Mouse (Mus musculus) hindbrain, postnatal 0 days (tissue): Measurements from ENCODE around the gene 2200002J24Rik. TPM values are rescaled to one million over a fixed set of nuclear protein-coding genes. Genes with fewer than 3 reads are reported as not detected.

Source experiments
- ATAC-seq: fragments of 200-750 bp; cut with Nextera tagmentation; 2 replicates; pipeline ENCODE4 v1.8.0; 2017; ENCODE audit warnings: mild to moderate bottlenecking, moderate TSS enrichment, moderate library complexity
- DNase-seq: peaks from one replicate; pipeline ENCODE4 v3.0.0-alpha.2; 2015; ENCODE audit warnings: low spot score
- H3K27ac ChIP-seq: fragments of 300-500 bp; sonication (generic); 2 replicates; pipeline ENCODE4 v1.5.1; 2014; ENCODE audit warnings: mild to moderate bottlenecking
- H3K27me3 ChIP-seq: fragments of 300-500 bp; sonication (generic); 2 replicates; pipeline ENCODE4 v1.6.1; 2014; ENCODE audit warnings: low read length, mixed read lengths; ENCODE audit not compliant: insufficient read depth
- H3K36me3 ChIP-seq: fragments of 300-500 bp; sonication (generic); 2 replicates; pipeline ENCODE4 v1.6.1; 2014; ENCODE audit warnings: low read length, mixed read lengths; ENCODE audit not compliant: insufficient read depth
- H3K4me1 ChIP-seq: fragments of 300-500 bp; sonication (generic); 2 replicates; pipeline ENCODE4 v1.6.1; 2014; ENCODE audit warnings: antibody characterized with exemption, low read length, mixed read lengths; ENCODE audit not compliant: insufficient read depth
- H3K4me2 ChIP-seq: fragments of 300-500 bp; sonication (generic); 2 replicates; pipeline ENCODE4 v1.6.1; 2014; ENCODE audit warnings: low read depth, mild to moderate bottlenecking, low read length, moderate library complexity, mixed read lengths
- H3K4me3 ChIP-seq: fragments of 300-500 bp; sonication (generic); 2 replicates; pipeline ENCODE4 v1.5.1; 2014; ENCODE audit warnings: low read length
- H3K9ac ChIP-seq: fragments of 300-500 bp; sonication (generic); replicated peaks from 2 replicates; pipeline ENCODE4 v1.6.1; 2014; ENCODE audit warnings: mild to moderate bottlenecking, low read length, moderate library complexity, mixed read lengths
- H3K9me3 ChIP-seq: fragments of 300-500 bp; sonication (generic); 2 replicates; pipeline ENCODE4 v1.6.1; 2016; ENCODE audit warnings: low read length, mixed read lengths
- CTCF ChIP-seq: IDR thresholded peaks from 2 replicates; pipeline ENCODE4 v1.5.1; 2016; ENCODE audit warnings: antibody characterized with exemption, control low read depth, low read depth
- WGBS: fragments of 180-500 bp; shearing (Covaris S2); extraction: QIAGEN DNeasy Blood & Tissue Kit; methylation state at CpG from one replicate; pipeline ENCODE4 v1.1.7; 2014; 5-methylcytosine and 5-hydroxymethylcytosine counted together
- polyA plus RNA-seq: library from polyadenylated mRNA; unstranded; fragments of >200 nt; fragmentation: Nextera tagmentation; extraction: Ambion mirVana; gene quantifications from 2 replicates; pipeline ENCODE4 v1.2.1, GENCODE M21; 2015
- total RNA-seq: library from RNA; depleted of rRNA; stranded (reverse); fragments of >200 nt; gene quantifications from 2 replicates; pipeline ENCODE4 v1.2.3, GENCODE M21; 2014

2200002J24Rik gene
- total and polyA plus RNA-seq, 2 experiments from 2014 or later, result 0.55 TPM; not detected in 1

DNA sequence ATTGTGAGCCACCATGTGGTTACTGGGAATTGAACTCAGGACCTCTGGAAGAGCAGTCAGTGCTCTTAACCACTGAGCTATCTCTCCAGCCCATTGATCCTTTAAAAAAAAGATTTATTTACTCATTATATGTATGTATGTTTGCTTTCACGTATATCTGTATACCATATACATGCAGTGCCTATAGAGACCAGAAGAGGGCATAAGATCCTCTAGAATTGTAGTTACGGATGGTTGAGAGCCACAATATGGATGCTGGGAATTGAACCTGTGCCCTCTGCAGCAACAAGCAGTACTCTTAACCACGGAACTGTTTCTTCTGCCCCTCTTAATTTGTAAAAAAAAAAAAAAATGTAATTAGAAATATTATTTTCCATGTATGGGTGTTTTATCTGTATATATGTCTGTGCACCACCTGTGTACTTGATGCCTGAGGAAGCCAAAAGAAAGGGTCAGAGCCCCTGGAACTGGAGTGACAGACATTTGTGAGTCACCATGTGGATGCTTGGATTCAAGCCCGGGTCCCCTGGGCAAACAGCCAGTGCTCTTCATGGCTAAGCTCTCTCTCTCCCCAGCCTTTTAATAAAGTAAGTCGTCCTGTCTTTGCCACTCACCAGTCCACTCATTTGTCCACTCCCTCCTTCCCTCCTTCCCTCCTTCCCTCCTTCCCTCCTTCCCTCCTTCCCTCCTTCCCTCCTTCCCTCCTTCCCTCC, 20.3 kb upstream of the 2200002J24Rik start:
- Histone ChIP-seq H3K36me3 (no peaks in the 10 kb centered on the region), H3K9ac (no peak overlapping the region), H3K27ac (no peak overlapping the region), H3K4me1 (no peaks in the 10 kb centered on the region), H3K4me2 (no peak overlapping the region), H3K9me3 (no peaks in the 10 kb centered on the region), H3K4me3 (no peak overlapping the region), H3K27me3 (no peaks in the 10 kb centered on the region)
- WGBS, result 51% methylated on average over 5 of the region's 5 CpGs
- peak; percentile 6; the same call in 1 of the 2 replicates for TF ChIP-seq CTCF
- no peak for ATAC-seq
- peak; percentile 65 for DNase-seq

DNA sequence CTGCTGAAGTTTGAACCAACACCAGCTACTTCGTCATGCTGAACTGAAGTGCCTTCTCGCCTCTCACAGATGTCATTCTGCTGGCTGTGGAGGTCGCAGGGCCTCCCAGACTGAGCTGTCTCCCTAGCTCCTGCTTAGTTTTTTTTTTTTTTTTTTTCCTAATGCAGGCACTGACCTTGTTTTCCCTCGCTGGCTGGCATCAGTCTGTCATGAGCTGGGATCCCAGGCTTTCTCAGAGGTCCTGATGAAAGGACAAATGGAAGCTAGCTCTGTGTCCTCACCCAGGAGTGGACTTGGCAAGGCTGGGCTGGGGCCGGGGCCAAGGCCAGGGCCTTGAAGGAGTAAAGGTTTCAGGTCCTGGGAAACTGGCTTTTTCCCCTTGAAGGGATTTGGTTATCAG, 16.8 kb upstream of the 2200002J24Rik start:
- DNase-seq (no peak), ATAC-seq (no peak)
- no peak overlapping the region for H3K9ac ChIP-seq
- no peak for TF ChIP-seq CTCF
- no peaks in the 10 kb centered on the region for H3K27me3 ChIP-seq
- H3K4me1 ChIP-seq, result no peaks in the 10 kb centered on the region
- H3K4me3 ChIP-seq, result no peak overlapping the region
- WGBS, result 60% methylated on average over 5 of the region's 5 CpGs
- no peaks in the 10 kb centered on the region for H3K9me3 ChIP-seq
- no peak overlapping the region for H3K4me2 ChIP-seq
- no peak overlapping the region for H3K27ac ChIP-seq
- no peaks in the 10 kb centered on the region for H3K36me3 ChIP-seq

DNA sequence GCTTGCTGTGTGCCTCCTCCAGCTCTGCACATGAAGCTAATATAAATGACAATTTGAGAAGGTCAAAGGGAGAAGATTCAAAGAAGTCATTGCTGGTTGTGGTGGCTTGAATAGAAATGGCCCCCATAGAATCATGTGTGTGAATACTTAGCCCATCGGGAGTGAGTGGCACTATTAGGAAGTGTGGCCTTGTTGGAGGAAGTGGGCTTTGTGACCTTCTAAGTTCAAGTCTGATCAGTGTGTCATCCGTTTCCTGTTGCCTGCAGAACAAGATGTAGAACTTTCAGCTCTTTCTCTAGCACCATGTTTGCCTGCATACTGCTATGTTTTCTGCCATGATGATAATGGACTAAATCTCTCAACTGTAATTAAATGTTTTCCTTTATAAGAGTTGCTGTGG, 15.3 kb upstream of the 2200002J24Rik start:
- H3K4me2 ChIP-seq, result no peak overlapping the region
- no peak overlapping the region for H3K4me3 ChIP-seq
- H3K9me3 ChIP-seq, result no peaks in the 10 kb centered on the region
- 81% methylated on average over 2 of the region's 2 CpGs for WGBS
- H3K27me3 ChIP-seq, result no peaks in the 10 kb centered on the region
- H3K36me3 ChIP-seq, result no peaks in the 10 kb centered on the region
- no peak for ATAC-seq
- H3K4me1 ChIP-seq, result no peaks in the 10 kb centered on the region
- H3K27ac ChIP-seq, result no peak overlapping the region
- no peak overlapping the region for H3K9ac ChIP-seq
- no peak for DNase-seq
- TF ChIP-seq CTCF, result no peak

DNA sequence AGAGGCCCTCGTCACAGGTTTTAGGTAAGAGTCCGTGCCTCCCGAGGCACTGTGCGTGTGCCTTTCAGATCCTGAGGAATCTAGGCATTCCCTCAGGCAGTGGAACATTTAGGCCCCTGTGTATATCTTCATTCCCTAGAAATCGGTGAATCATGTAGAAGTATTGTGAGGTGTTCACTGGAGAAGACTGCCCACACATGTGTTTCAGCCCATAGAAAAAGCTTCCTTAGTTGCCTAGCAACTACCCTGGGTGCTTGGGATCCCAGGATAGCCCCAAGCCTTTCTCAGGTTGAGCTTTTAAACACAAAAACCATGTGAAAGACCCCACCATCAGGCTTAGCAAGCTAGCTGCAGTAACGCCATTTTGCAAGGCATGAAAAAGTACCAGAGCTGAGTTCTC, 10.4 kb upstream of the 2200002J24Rik start:
- Histone ChIP-seq H3K27ac (no peak overlapping the region), H3K36me3 (no peaks in the 10 kb centered on the region), H3K9me3 (no peaks in the 10 kb centered on the region), H3K9ac (no peak overlapping the region), H3K4me3 (no peak overlapping the region), H3K4me1 (no peaks in the 10 kb centered on the region), H3K27me3 (no peaks in the 10 kb centered on the region), H3K4me2 (no peak overlapping the region)
- DNase-seq, result no peak
- no peak for TF ChIP-seq CTCF
- ATAC-seq, result no peak
- WGBS, result 72% methylated on average over 6 of the region's 6 CpGs

DNA sequence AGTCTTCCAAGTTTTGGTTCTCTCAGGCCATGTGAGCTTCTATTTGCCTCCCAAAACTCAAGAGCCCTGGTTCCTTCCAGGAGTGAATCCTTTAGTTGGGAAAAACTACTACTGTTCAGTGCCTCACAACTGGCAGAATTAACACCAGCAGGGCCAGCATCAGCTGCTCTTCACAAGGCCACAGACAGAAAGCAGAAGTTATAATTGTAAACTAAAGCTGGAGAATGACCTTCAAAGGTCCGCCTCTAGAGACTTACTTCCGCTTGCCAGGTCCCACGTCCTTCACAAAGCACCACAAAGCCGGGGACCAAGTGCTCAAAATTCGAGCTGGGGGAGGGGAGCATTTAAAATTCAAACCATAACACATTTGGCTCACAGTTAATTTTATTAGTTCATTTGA, 625 bp upstream of the 2200002J24Rik start:
- DNase-seq (no peak), ATAC-seq (no peak)
- Histone ChIP-seq H3K9me3 (no peaks in the 10 kb centered on the region), H3K4me3 (no peak overlapping the region), H3K4me1 (no peaks in the 10 kb centered on the region), H3K4me2 (no peak overlapping the region), H3K27me3 (no peaks in the 10 kb centered on the region), H3K36me3 (no peaks in the 10 kb centered on the region), H3K9ac (no peak overlapping the region), H3K27ac (no peak overlapping the region)
- TF ChIP-seq CTCF, result no peak
- 62% methylated on average over 5 of the region's 5 CpGs for WGBS

DNA sequence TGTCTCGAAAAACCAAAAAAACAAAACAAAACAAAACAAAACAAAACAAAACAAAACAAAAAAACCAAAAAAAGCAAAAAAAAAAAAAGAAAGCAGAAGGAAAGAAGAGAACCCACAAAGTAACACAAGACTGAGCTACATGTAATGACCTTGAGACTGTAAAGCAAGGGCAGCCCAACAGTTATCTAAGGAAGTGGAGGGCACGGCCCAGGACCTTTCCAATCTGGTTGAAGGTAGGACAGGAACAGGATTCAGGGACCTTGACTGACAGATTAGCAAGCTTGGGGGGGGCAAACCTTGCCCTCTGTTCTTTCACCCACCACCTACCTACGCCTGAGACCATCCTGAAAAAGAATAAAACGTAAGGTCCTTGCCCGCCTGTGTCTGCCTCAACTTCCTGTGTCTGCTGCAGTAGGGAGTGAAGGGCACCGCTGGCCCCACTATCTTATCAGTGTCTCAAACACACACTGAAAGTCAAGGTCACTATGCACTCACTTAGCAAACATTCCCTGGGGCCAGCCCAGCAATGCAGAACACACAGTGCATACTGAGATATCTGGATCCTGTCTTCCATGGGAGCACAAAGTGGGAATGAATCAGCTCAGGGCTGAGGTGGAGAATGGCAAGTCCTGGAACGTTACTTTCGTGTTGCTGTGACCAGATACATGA, 7.6 kb downstream of the 2200002J24Rik start:
- Histone ChIP-seq H3K36me3 (no peaks in the 10 kb centered on the region), H3K9ac (no peak overlapping the region), H3K4me3 (no peak overlapping the region), H3K9me3 (no peaks in the 10 kb centered on the region), H3K4me1 (no peaks in the 10 kb centered on the region), H3K4me2 (no peak overlapping the region), H3K27me3 (no peaks in the 10 kb centered on the region), H3K27ac (no peak overlapping the region)
- WGBS, result 78% methylated on average over 8 of the region's 8 CpGs
- DNase-seq (no peak), ATAC-seq (no peak)
- no peak for TF ChIP-seq CTCF

DNA sequence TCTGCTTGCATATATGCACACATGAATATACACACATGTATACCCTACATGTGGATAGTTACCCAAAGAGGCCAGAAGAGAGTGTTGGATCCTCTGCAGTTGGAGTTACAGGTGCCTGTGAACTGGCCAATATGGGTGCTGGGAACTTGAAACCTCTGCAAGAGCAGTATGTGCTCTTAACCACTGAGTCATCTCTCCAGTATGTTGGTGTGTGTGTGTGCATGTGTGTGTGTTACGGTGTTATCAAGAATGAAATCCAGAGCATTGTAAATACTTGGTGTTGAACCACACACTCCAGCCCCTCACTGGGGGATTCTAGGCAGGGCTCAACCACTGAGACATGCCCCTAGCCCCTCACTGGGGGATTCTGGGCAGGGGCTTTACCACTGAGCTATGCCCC, 8.7 kb downstream of the 2200002J24Rik start:
- no peak overlapping the region for H3K27ac ChIP-seq
- H3K4me3 ChIP-seq, result no peak overlapping the region
- TF ChIP-seq CTCF, result no peak
- no peaks in the 10 kb centered on the region for H3K36me3 ChIP-seq
- WGBS, result 80% methylated on average over 1 of the region's 1 CpGs
- no peaks in the 10 kb centered on the region for H3K27me3 ChIP-seq
- DNase-seq (no peak), ATAC-seq (no peak)
- no peak overlapping the region for H3K9ac ChIP-seq
- no peak overlapping the region for H3K4me2 ChIP-seq
- no peaks in the 10 kb centered on the region for H3K9me3 ChIP-seq
- no peaks in the 10 kb centered on the region for H3K4me1 ChIP-seq
